Mouse (Mus musculus) cerebellum, adult 11 months (tissue): ENCODE data around the gene Zbtb20.

ENCODE experiments used
- DNase-seq: peaks from one replicate; pipeline ENCODE4 v3.0.0; 2022

The Zbtb20 gene

GRCm38 (mm10) chr16:42875852-42875980, at the start of gene Zbtb20:
Gene Zbtb20, plus strand, starts transcription at chr16:42875881.
- no peak for DNase-seq

- DNase-seq = no peak
These were observed 39.7 kb upstream of the Zbtb20 start for GRCm38 (mm10) chr16:42835940-42836339.

- no peak for DNase-seq
These were observed 39.1 kb upstream of the Zbtb20 start for GRCm38 (mm10) chr16:42836404-42837120.

GRCm38 (mm10) chr16:42838226-42838625, 37.5 kb upstream of the Zbtb20 start:
- DNase-seq = no peak

GRCm38 (mm10) chr16:42857564-42858183, 18.0 kb upstream of the Zbtb20 start:
- no peak for DNase-seq

- no peak for DNase-seq
These were observed 16.4 kb upstream of the Zbtb20 start for GRCm38 (mm10) chr16:42859251-42859650.

GRCm38 (mm10) chr16:42863231-42863630, 12.4 kb upstream of the Zbtb20 start:
- DNase-seq = no peak

GRCm38 (mm10) chr16:42866061-42866460, 9.6 kb upstream of the Zbtb20 start:
- no peak for DNase-seq

- DNase-seq = no peak
These were observed 3.6 kb upstream of the Zbtb20 start for GRCm38 (mm10) chr16:42872101-42872500.

GRCm38 (mm10) chr16:42873942-42874341, 1.7 kb upstream of the Zbtb20 start:
- no peak for DNase-seq

- peak; percentile 46 for DNase-seq
These were observed 1.2 kb upstream of the Zbtb20 start for GRCm38 (mm10) chr16:42874456-42874855.

- peak; percentile 99 for DNase-seq
These were observed 500 bp upstream of the Zbtb20 start for GRCm38 (mm10) chr16:42874910-42875851.

GRCm38 (mm10) chr16:42876021-42877000, 630 bp downstream of the Zbtb20 start:
- DNase-seq = peak; percentile 79

GRCm38 (mm10) chr16:42880046-42880445, 4.4 kb downstream of the Zbtb20 start:
- DNase-seq = no peak

- DNase-seq = no peak
These were observed 9.9 kb downstream of the Zbtb20 start for GRCm38 (mm10) chr16:42885538-42885937.

- DNase-seq = no peak
These were observed 10.3 kb downstream of the Zbtb20 start for GRCm38 (mm10) chr16:42885964-42886363.

GRCm38 (mm10) chr16:42897125-42897693, 21.5 kb downstream of the Zbtb20 start:
- DNase-seq = no peak

- no peak for DNase-seq
These were observed 24.6 kb downstream of the Zbtb20 start for GRCm38 (mm10) chr16:42900328-42900727.

GRCm38 (mm10) chr16:42907283-42907701, 31.6 kb downstream of the Zbtb20 start:
- DNase-seq = peak; percentile 33

- no peak for DNase-seq
These were observed 32.7 kb downstream of the Zbtb20 start for GRCm38 (mm10) chr16:42908381-42908780.

- no peak for DNase-seq
These were observed 33.2 kb downstream of the Zbtb20 start for GRCm38 (mm10) chr16:42908896-42909295.

GRCm38 (mm10) chr16:42910016-42910415, 34.3 kb downstream of the Zbtb20 start:
- peak; percentile 34 for DNase-seq
